Mouse (Mus musculus) left cerebral cortex, postnatal 10 days (tissue): ENCODE results near the gene 2210017I01Rik. TPM values are rescaled to one million over a fixed set of nuclear protein-coding genes. Genes with fewer than 3 reads are reported as not detected.

Experiments
- DNase-seq, 2 experiments: peaks; one replicate each; pipeline ENCODE4 v3.0.0; 2021 to 2022; ENCODE audit warnings: low spot score in 2 of 2, mixed read lengths in 1 of 2; ENCODE audit errors: extremely low spot score in 1 of 2
- intact Hi-C: fragments of 180-260 bp; cut with DNase I; formaldehyde crosslinking; loops from one replicate; pipeline ENCODE4 v1.15.1; 2025
- total RNA-seq, 2 experiments: library from RNA; stranded (reverse); gene quantifications; 2 replicates each; pipeline ENCODE4 v1.2.3; 2021

The 2210017I01Rik gene
- total RNA-seq = not detected

- no peak for DNase-seq
- intact Hi-C loops = no loop called here
Measured at GRCm38 (mm10) chr3:92607392-92607791, at the start of gene 2210017I01Rik. TSS of gene 2210017I01Rik (minus strand) at chr3:92607492.

GRCm38 (mm10) chr3:92656826-92657225 lies 49.5 kb upstream of the 2210017I01Rik start, which contains the start of gene Lce1b:
TSS of gene Lce1b (minus strand) at chr3:92656926.
- intact Hi-C loops = no loop called here
- no peak for DNase-seq

- intact Hi-C loops = no loop called here
- DNase-seq = no peak
Measured at GRCm38 (mm10) chr3:92648207-92648606, 40.9 kb upstream of the 2210017I01Rik start, which contains the start of gene Lce1a1. TSS of gene Lce1a1 (minus strand) at chr3:92648307.

- intact Hi-C loops = no loop called here
- DNase-seq = no peak
Measured at GRCm38 (mm10) chr3:92639854-92640253, 32.6 kb upstream of the 2210017I01Rik start.

- intact Hi-C loops = no loop called here
- DNase-seq = no peak
Measured at GRCm38 (mm10) chr3:92638653-92638991, 31.3 kb upstream of the 2210017I01Rik start.

GRCm38 (mm10) chr3:92637745-92638652 lies 30.7 kb upstream of the 2210017I01Rik start:
- intact Hi-C loops = no loop called here
- DNase-seq = no peak

GRCm38 (mm10) chr3:92621560-92621959 lies 14.3 kb upstream of the 2210017I01Rik start, which contains the start of gene Lce6a:
TSS of gene Lce6a (minus strand) at chr3:92621660.
- DNase-seq = no peak
- intact Hi-C loops = no loop called here

- intact Hi-C loops = no loop called here
- DNase-seq = no peak
Measured at GRCm38 (mm10) chr3:92609804-92610203, 2.5 kb upstream of the 2210017I01Rik start.

- intact Hi-C loops = no loop called here
- DNase-seq = no peak
Measured at GRCm38 (mm10) chr3:92602169-92602568, 5.1 kb downstream of the 2210017I01Rik start.

- intact Hi-C loops = no loop called here
- no peak for DNase-seq
Measured at GRCm38 (mm10) chr3:92600456-92600855, 6.8 kb downstream of the 2210017I01Rik start.

GRCm38 (mm10) chr3:92599973-92600372 lies 7.3 kb downstream of the 2210017I01Rik start:
- intact Hi-C loops = no loop called here
- DNase-seq = no peak

GRCm38 (mm10) chr3:92598429-92598828 lies 8.9 kb downstream of the 2210017I01Rik start:
- no peak for DNase-seq
- intact Hi-C loops = no loop called here

- intact Hi-C loops = no loop called here
- DNase-seq = no peak
Measured at GRCm38 (mm10) chr3:92588858-92589257, 18.4 kb downstream of the 2210017I01Rik start, which contains the start of gene Smcp. TSS of gene Smcp (minus strand) at chr3:92588997.

- no peak for DNase-seq
- intact Hi-C loops = no loop called here
Measured at GRCm38 (mm10) chr3:92587190-92587589, 20.1 kb downstream of the 2210017I01Rik start.

GRCm38 (mm10) chr3:92585055-92585454 lies 22.2 kb downstream of the 2210017I01Rik start:
- no peak for DNase-seq

GRCm38 (mm10) chr3:92583164-92583826 lies 24.0 kb downstream of the 2210017I01Rik start:
- intact Hi-C loops = no loop called here

More at GRCm38 (mm10) chr3:92585055-92585454, 22.2 kb downstream of the 2210017I01Rik start:
- intact Hi-C loops = no loop called here

GRCm38 (mm10) chr3:92579508-92579907 lies 27.8 kb downstream of the 2210017I01Rik start:
- intact Hi-C loops = no loop called here
- DNase-seq = no peak

More at GRCm38 (mm10) chr3:92583164-92583826, 24.0 kb downstream of the 2210017I01Rik start:
- no peak for DNase-seq

- no peak for DNase-seq
- intact Hi-C loops = no loop called here
Measured at GRCm38 (mm10) chr3:92578652-92579413, 28.5 kb downstream of the 2210017I01Rik start.

- intact Hi-C loops = no loop called here
- no peak for DNase-seq
Measured at GRCm38 (mm10) chr3:92573449-92574041, 33.7 kb downstream of the 2210017I01Rik start, which contains the start of gene Ivl. TSS of gene Ivl (minus strand) at chr3:92573735.
